Mouse (Mus musculus) hindbrain, embryonic 12.5 days (tissue): Measurements from ENCODE around the gene Ppp1r14c. TPM values are rescaled to one million over a fixed set of nuclear protein-coding genes. Genes with fewer than 3 reads are reported as not detected.

Source experiments
- ATAC-seq: fragments of 200-750 bp; cut with Nextera tagmentation; 2 replicates; pipeline ENCODE4 v1.8.0; 2017; ENCODE audit warnings: moderate TSS enrichment; ENCODE audit not compliant: low FRiP score
- H3K27ac ChIP-seq: fragments of 300-500 bp; sonication (generic); 2 replicates; pipeline ENCODE4 v1.5.1; 2016; ENCODE audit warnings: mild to moderate bottlenecking
- H3K27me3 ChIP-seq: fragments of 300-500 bp; sonication (generic); 2 replicates; pipeline ENCODE4 v1.6.1; 2016; ENCODE audit warnings: mild to moderate bottlenecking
- H3K36me3 ChIP-seq: fragments of 300-500 bp; sonication (generic); 2 replicates; pipeline ENCODE4 v1.6.1; 2016; ENCODE audit warnings: mild to moderate bottlenecking
- H3K4me1 ChIP-seq: fragments of 300-500 bp; sonication (generic); 2 replicates; pipeline ENCODE4 v1.6.1; 2016
- H3K4me2 ChIP-seq: fragments of 300-500 bp; sonication (generic); replicated peaks from 2 replicates; pipeline ENCODE4 v1.6.1; 2016; ENCODE audit warnings: mild to moderate bottlenecking
- H3K4me3 ChIP-seq: fragments of 300-500 bp; sonication (generic); 2 replicates; pipeline ENCODE4 v1.5.1; 2016; ENCODE audit warnings: mild to moderate bottlenecking
- H3K9ac ChIP-seq: fragments of 300-500 bp; sonication (generic); 2 replicates; pipeline ENCODE4 v1.6.1; 2016; ENCODE audit warnings: mild to moderate bottlenecking, moderate library complexity
- H3K9me3 ChIP-seq: fragments of 300-500 bp; sonication (generic); replicated peaks from 2 replicates; pipeline ENCODE4 v1.6.1; 2016; ENCODE audit warnings: mild to moderate bottlenecking
- WGBS: fragments of 180-500 bp; shearing (Covaris S2); methylation state at CpG from one replicate; pipeline ENCODE4 v1.1.7; 2016; 5-methylcytosine and 5-hydroxymethylcytosine counted together
- polyA plus RNA-seq: library from polyadenylated mRNA; unstranded; fragments of >200 nt; fragmentation: Nextera tagmentation; extraction: Ambion mirVana; gene quantifications from 2 replicates; pipeline ENCODE4 v1.2.1, GENCODE M21; 2016

The Ppp1r14c gene
- polyA plus RNA-seq, result 20.0 and 21.4 TPM in 2 replicates

DNA sequence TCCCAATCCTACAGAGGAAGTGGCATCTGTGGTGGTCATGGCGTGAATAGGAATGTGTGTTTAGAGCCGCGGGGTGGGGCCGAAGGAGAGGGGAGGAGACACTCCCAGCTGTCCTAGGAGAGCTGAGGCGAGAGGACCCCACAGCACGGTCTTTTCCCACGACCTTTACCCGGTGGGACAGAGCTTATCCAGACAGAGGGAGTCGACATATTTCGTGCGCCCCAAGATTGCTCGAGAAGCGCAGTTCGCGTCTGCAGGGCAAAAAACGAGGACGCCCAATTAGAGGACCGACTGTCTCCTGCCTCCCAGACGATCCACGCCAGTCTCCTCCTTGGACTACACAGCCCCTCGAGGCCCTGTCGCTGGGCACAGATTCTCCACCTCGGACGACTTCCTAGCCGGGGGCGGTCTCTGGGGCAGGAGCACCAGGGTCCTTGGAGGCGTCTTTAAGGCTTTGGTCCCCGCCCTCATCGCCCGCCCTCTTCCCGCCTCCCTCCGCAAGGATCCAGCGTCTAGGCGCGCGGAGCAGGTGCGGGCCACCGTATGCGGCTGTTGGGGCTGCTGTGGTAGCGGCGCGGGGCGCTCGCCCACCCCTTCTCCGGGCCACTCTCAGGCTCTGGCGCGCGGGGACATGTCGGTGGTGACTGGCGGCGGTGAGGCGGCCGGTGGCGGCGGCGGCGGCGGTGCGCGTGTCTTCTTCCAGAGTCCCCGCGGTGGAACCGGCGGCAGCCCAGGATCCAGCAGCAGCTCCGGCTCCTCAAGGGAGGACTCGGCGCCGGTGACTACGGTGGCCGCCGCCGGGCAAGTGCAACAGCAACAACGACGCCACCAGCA lies at the start of gene Ppp1r14c:
Ppp1r14c (plus strand) TSS at position 22 of the 834 bp plus-strand sequence.
- Histone ChIP-seq H3K36me3 (no peaks in the 10 kb centered on the region), H3K27ac (peak within 1 kb of the TSS; percentile 70)
- WGBS, result under 1% methylated on average over 73 of the region's 74 CpGs

DNA sequence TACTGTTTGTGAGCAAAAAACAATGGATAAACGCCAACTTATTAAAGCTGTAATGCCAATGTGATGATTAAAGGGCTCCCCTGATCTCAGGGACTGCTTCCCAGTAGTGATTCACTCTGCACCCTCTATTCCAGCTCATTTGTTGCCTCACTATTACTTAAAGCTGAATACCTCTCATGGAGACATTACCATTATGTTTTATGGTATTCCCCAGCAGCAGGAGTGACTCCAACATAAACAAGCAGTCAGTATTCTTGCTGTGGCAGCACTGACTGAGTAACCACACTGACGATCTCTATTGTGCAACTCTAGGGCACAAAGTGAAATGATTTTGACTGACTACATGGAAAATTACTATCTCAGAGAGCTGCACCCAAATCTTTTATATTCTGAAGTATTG lies 44.5 kb upstream of the Ppp1r14c start:
- 91% methylated on average over 2 of the region's 2 CpGs for WGBS
- no peak for ATAC-seq

More for the DNA sequence above, at the start of gene Ppp1r14c:
- Histone ChIP-seq H3K27me3 (peaks cover 6% of the 10 kb centered on the region; the same call in 1 of the 2 replicates), H3K4me1 (peaks cover 14% of the 10 kb centered on the region; the same call in 1 of the 2 replicates), H3K4me2 (peak within 1 kb of the TSS; percentile 68), H3K4me3 (peak within 1 kb of the TSS; percentile 62), H3K9ac (peak within 1 kb of the TSS; percentile 79), H3K9me3 (no peaks in the 10 kb centered on the region)
- ATAC-seq, result peak; percentile 91

DNA sequence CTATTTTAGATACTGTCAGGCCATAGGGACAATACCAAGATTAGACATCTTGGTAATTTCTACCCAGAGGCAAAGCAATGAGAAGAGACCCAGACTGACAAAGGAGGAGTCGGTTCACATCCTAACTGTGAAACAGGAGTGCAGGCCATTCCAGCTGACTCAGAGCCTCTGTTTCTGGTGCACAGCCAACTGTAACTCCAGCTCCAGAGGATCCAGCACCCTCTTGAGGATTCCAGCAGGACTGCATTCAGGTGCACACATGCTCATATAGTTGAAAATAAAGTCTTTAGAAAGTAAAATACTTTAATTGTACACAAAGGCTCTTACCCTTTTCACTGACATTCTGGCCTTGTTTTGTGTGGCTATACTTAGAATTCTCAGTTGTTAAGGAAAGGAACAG lies 40.4 kb upstream of the Ppp1r14c start:
- WGBS, result 71% methylated on average over 1 of the region's 1 CpGs
- H3K9me3 ChIP-seq, result peaks cover 9% of the 10 kb centered on the region; the same call in 1 of the 2 replicates
- ATAC-seq, result no peak

More for the DNA sequence above, 44.5 kb upstream of the Ppp1r14c start:
- Histone ChIP-seq H3K9ac (no peak overlapping the region), H3K4me2 (no peak overlapping the region), H3K36me3 (no peaks in the 10 kb centered on the region), H3K9me3 (peaks cover 9% of the 10 kb centered on the region; the same call in 1 of the 2 replicates), H3K4me3 (no peak overlapping the region), H3K4me1 (no peaks in the 10 kb centered on the region), H3K27ac (no peak overlapping the region), H3K27me3 (no peaks in the 10 kb centered on the region)

DNA sequence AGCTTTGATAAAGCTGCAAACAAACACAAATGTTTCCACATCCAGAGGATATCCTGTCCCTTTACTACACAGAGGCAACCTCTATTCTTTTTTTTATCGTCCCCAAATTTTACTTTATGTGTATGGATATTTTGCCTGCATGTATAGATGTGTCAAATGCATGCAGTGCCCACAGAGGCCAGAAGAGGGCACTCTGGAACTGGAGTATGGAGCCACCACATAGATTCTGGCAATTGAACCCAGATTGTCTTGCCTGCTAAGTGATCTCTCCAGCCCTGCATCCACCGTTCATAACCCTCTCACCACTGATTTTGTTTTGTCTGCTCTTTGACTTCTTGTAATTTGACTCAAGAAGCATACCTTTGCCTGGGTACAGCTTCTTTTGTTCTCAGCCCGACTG lies 33.0 kb upstream of the Ppp1r14c start:
- H3K36me3 ChIP-seq, result no peaks in the 10 kb centered on the region
- H3K4me1 ChIP-seq, result no peaks in the 10 kb centered on the region
- 27% methylated on average over 3 of the region's 3 CpGs for WGBS
- H3K4me2 ChIP-seq, result no peak overlapping the region
- ATAC-seq, result peak; percentile 83; the same call in 1 of the 2 replicates
- H3K4me3 ChIP-seq, result no peak overlapping the region
- H3K9me3 ChIP-seq, result no peaks in the 10 kb centered on the region
- H3K27ac ChIP-seq, result no peak overlapping the region
- no peaks in the 10 kb centered on the region for H3K27me3 ChIP-seq
- no peak overlapping the region for H3K9ac ChIP-seq

More for the DNA sequence above, 40.4 kb upstream of the Ppp1r14c start:
- Histone ChIP-seq H3K4me3 (no peak overlapping the region), H3K36me3 (no peaks in the 10 kb centered on the region), H3K27me3 (no peaks in the 10 kb centered on the region), H3K4me1 (no peaks in the 10 kb centered on the region), H3K27ac (no peak overlapping the region), H3K9ac (no peak overlapping the region), H3K4me2 (no peak overlapping the region)

DNA sequence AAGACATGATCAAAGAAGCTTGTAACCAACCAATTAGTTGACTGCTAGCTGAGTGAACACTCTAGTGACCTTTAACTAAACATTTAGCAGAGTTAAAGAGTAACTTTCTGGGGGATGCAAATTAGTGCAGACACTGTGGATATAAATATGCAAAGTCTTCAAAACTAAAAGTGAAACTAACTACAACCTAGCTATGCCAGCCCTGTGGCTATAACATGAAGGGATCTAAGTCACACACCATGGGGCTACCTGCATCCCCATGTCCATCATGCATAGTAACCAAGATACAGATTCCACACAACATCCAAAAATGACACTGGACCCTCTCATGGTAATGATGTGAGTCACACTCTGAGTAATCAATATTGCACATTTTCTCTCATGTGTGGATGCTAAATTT lies 31.3 kb upstream of the Ppp1r14c start:
- Histone ChIP-seq H3K27me3 (no peaks in the 10 kb centered on the region), H3K4me1 (no peaks in the 10 kb centered on the region), H3K4me3 (no peak overlapping the region), H3K27ac (no peak overlapping the region), H3K36me3 (no peaks in the 10 kb centered on the region), H3K4me2 (no peak overlapping the region), H3K9ac (no peak overlapping the region), H3K9me3 (no peaks in the 10 kb centered on the region)
- no peak for ATAC-seq

DNA sequence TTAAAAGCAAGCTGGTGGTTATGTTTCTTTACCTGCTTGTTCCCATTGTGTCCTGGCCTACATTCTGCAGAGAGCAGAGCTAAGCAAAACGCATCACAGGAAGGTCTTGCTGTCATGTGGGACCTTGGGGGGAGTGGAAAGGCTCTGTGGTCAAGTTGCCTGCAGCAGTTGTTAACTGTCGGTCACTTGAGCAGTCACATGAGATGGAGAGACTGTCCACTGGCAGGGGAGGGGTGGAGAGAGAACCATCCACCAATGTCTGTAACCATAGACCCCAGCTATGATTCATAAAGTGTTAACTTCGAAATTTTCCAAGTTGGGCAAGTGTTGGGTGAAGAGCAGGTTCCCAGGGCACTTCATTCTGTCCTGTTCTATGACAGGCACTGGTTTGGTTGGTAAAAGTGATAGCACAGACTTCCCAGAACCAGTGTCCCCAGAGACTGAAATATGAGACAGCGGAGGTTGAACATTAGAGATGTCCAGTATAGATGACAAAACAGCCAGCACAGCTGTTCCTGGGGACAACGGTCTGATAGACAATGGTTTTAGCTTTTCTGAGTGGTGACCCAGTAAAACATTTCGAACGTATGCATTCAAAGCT lies 29.0 kb upstream of the Ppp1r14c start:
- no peaks in the 10 kb centered on the region for H3K4me1 ChIP-seq
- H3K27me3 ChIP-seq, result no peaks in the 10 kb centered on the region
- H3K27ac ChIP-seq, result no peak overlapping the region
- H3K4me3 ChIP-seq, result no peak overlapping the region
- no peaks in the 10 kb centered on the region for H3K36me3 ChIP-seq
- ATAC-seq, result no peak
- WGBS, result 74% methylated on average over 7 of the region's 7 CpGs
- no peak overlapping the region for H3K4me2 ChIP-seq
- H3K9me3 ChIP-seq, result no peaks in the 10 kb centered on the region
- no peak overlapping the region for H3K9ac ChIP-seq

DNA sequence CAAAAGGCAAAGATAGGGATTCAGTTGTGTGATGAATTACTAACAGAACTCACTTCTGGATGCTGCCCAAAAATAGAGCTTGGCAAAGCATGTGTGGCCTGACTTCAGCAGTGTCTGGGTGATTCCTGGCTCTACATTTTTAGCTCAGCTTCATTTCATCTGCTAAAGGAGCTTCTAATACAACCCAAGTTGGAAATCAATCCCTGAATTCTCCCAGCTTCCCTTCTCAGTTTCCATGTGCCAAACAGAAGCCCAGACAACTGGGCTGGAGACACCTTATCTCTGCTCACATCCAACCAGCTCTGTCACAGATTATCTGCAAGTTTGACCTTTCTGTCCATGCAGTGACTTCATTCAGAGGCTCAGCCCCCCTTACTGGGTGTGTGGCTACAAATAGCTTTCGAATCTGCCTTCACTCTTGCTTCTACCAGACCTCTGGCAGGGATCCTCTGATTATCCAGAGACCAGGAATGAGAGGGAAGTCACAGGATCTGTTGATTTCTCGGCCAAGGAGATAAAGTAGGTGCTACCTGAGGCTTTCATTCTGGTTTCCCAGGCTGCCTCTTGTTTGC lies 28.4 kb upstream of the Ppp1r14c start:
- H3K4me3 ChIP-seq, result no peak overlapping the region
- H3K27ac ChIP-seq, result no peak overlapping the region
- H3K9ac ChIP-seq, result no peak overlapping the region
- ATAC-seq, result no peak
- H3K36me3 ChIP-seq, result no peaks in the 10 kb centered on the region
- 50% methylated on average over 2 of the region's 2 CpGs for WGBS
- H3K4me1 ChIP-seq, result no peaks in the 10 kb centered on the region
- no peak overlapping the region for H3K4me2 ChIP-seq
- no peaks in the 10 kb centered on the region for H3K27me3 ChIP-seq
- no peaks in the 10 kb centered on the region for H3K9me3 ChIP-seq

DNA sequence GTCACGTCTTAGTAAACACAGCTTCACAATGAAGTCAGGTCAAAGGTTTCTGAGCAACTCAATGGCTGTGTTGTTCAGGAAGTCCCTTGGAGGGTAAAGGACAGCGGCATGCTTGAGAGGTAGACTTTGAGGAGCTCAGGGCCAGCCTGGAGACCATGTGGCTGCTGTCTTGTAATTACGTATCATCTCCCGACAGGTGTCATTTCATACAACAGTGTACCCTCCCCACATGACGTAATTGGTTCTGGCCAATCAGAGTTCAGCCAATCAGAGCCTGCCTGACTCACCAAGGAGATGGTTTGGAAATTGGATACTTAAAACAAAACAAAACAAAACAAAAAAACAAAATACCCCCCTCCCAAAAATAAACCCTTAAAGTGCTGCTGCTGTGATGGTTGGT lies 20.2 kb upstream of the Ppp1r14c start:
- no peak for ATAC-seq
- 47% methylated on average over 5 of the region's 5 CpGs for WGBS
- Histone ChIP-seq H3K4me1 (no peaks in the 10 kb centered on the region), H3K27me3 (no peaks in the 10 kb centered on the region), H3K9ac (no peak overlapping the region), H3K27ac (no peak overlapping the region), H3K36me3 (no peaks in the 10 kb centered on the region), H3K4me3 (no peak overlapping the region), H3K9me3 (no peaks in the 10 kb centered on the region), H3K4me2 (no peak overlapping the region)

DNA sequence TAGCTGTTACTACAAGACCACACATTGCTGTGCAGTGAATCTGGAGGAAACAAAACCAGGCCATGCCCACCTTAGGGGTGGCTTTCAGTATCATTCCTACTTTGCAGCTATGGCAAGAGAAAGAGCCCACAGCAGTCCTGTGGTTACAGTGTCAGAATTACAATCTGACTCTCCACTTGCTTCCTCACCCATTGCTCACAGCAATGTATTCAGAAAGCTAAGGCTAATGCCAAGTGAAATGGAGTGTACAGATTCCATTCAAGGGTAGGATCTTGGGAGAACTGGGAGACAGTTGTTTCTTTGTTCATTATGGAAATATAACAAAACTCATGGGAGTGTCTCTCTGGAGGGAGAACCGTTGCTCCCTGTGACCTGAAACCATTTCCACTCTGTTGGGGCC lies 6.3 kb upstream of the Ppp1r14c start:
- Histone ChIP-seq H3K4me3 (no peak overlapping the region), H3K9me3 (no peaks in the 10 kb centered on the region), H3K27ac (no peak overlapping the region), H3K27me3 (0 out of 2 replicates have a peak, but pooled peaks cover 2% of the 10 kb centered on the region), H3K4me2 (no peak overlapping the region), H3K9ac (no peak overlapping the region), H3K4me1 (0 out of 2 replicates have a peak, but pooled peaks cover 2% of the 10 kb centered on the region), H3K36me3 (no peaks in the 10 kb centered on the region)
- ATAC-seq, result no peak
- 58% methylated on average over 1 of the region's 1 CpGs for WGBS

DNA sequence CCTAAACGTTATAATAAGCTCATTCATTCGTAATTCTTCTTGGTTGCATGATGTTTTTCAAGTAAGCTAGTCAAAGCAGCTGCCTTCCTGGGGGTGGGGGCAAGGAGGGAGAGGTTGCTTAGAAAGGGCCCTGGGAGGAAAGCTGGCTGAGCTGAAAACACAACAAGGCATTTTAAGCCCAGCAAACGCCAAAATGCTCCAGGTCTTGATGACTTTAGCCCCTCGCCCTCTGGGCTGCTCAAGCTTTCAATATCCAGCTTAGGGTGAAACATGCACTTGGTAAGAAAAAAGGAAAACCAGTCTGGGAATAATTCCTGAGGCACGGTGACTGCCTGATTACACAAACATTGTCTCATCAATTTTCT lies 204 bp upstream of the Ppp1r14c start:
- Histone ChIP-seq H3K4me2 (peak overlapping the region; percentile 68), H3K36me3 (no peaks in the 10 kb centered on the region), H3K4me3 (peak overlapping the region; percentile 62), H3K9ac (peak overlapping the region; percentile 79; the same call in 1 of the 2 replicates), H3K27me3 (peaks cover 6% of the 10 kb centered on the region; the same call in 1 of the 2 replicates), H3K4me1 (peaks cover 14% of the 10 kb centered on the region; the same call in 1 of the 2 replicates), H3K9me3 (no peaks in the 10 kb centered on the region), H3K27ac (peak overlapping the region; percentile 70; the same call in 1 of the 2 replicates)
- peak; percentile 20 for ATAC-seq
- WGBS, result 24% methylated on average over 5 of the region's 5 CpGs

DNA sequence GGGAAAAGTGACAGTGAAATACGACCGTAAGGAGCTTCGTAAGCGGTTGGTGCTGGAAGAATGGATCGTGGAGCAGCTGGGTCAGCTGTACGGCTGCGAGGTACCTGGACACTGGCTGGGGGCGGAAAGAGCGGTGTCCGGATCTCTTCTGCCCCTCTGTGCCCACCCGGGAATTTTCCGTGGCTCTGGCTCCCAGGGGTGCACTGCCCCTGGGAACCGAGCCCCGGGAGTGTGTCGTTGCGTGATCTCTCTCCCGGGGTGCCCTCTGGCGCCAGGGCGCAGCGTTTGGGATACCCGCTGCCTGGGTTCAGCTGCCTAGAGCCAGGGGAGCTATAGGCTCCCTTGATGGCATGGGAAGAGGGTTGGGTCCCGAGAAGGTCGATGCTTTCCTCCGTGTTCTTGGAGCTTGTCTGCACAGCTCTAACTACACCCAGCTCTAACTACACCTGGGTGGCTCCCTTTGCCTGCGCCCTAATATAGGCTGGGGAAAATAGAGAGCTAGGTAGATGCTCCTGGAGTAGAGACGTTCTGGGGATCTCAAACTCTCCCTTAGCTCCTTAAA lies 1.1 kb downstream of the Ppp1r14c start:
- peak; percentile 67 for ATAC-seq
- peak overlapping the region; percentile 70 for H3K27ac ChIP-seq
- under 1% methylated on average over 24 of the region's 26 CpGs for WGBS

DNA sequence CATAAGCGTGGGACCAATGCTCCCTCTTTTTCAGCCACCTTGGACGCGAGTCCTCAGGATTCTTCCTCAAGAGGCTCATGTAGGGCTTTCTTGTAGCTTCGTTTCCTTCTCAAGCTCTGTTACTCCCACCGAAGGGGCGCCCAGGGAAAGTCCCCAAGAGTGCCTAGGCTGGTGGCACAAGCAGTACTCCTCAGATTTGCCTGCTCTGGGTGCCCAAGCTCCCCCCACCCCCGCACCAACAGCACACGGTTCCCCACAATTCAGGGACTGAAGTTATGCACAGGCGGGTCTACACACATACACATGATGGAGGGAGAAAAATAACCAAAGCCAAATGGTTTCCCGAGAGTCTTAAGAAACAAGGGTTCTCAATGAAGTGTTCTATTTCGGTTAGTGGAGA lies 1.6 kb downstream of the Ppp1r14c start:
- no peak overlapping the region for H3K27ac ChIP-seq
- no peak for ATAC-seq

More for the DNA sequence above, 1.1 kb downstream of the Ppp1r14c start:
- peak overlapping the region; percentile 79 for H3K9ac ChIP-seq
- H3K4me3 ChIP-seq, result peak overlapping the region; percentile 62
- H3K36me3 ChIP-seq, result no peaks in the 10 kb centered on the region
- peak overlapping the region; percentile 68 for H3K4me2 ChIP-seq
- H3K4me1 ChIP-seq, result peaks cover 14% of the 10 kb centered on the region; the same call in 1 of the 2 replicates
- no peaks in the 10 kb centered on the region for H3K9me3 ChIP-seq
- peaks cover 6% of the 10 kb centered on the region; the same call in 1 of the 2 replicates for H3K27me3 ChIP-seq

More for the DNA sequence above, 1.6 kb downstream of the Ppp1r14c start:
- Histone ChIP-seq H3K9ac (peak overlapping the region; percentile 79; the same call in 1 of the 2 replicates), H3K36me3 (no peaks in the 10 kb centered on the region), H3K4me1 (peaks cover 14% of the 10 kb centered on the region; the same call in 1 of the 2 replicates), H3K4me3 (peak overlapping the region; percentile 62), H3K9me3 (no peaks in the 10 kb centered on the region), H3K4me2 (peak overlapping the region; percentile 68), H3K27me3 (peaks cover 6% of the 10 kb centered on the region; the same call in 1 of the 2 replicates)
- WGBS, result 28% methylated on average over 11 of the region's 11 CpGs
